Mouse (Mus musculus): ENCODE measurements around the gene Ssna1. TPM values are rescaled to one million over a fixed set of nuclear protein-coding genes. Genes with fewer than 3 reads are reported as not detected.
A peak's percentile ranks its signal among the peaks of the same experiment; 100 is the strongest.

Ssna1 gene
- polyA plus RNA-seq, 1 experiment from 2014 or later, result 259 TPM

DNA sequence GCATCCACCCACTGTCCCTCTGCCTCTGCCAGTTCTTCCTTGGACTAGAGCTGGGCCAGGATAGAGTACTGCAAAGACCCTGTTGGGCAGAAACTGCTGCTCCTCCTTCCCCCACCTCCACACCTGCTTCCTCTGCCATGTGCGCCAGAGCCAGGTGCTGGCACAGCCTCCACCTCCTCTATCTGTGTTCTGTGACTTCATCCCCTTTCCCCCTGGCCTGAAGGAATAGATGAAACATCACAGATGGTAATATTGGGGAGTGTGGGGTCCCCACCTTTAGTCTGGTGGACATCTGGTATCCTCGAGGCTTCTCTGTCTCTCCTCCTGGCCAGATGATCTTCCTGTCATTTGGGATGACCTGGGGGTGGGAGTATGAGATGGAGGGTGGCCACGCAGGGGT, 31.2 kb upstream of the Ssna1 start:
- 68% methylated on average over 3 of the region's 3 CpGs for WGBS
- peaks cover 67% of the 10 kb centered on the region for H3K27me3 ChIP-seq (ENCODE audit: insufficient read depth, poor library complexity, severe bottlenecking)

DNA sequence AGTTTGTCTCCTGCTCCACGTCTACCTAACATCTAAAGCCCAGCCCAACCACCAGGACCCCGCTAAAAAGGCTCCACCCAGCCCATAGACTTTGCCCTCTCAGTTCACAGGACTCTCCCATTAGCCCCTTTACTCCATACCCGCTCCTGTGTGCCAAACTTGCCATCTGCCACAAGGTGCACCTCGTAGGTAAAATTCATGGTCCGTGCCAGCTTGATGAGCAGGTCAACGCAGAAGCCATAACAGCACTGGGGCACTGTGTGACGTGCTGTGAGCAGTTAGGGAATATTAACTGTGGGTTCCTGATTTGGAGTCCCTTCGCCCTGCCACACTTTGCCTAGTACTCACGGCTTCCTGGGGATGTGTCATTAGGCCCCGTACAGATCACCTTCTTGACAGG, 25.8 kb upstream of the Ssna1 start:
- H3K9me3 ChIP-seq, result no peaks in the 10 kb centered on the region
- no peak overlapping the region for H3K27ac ChIP-seq
- DNase-seq (ENCODE audit: low spot score), result no peak
- H3K27me3 ChIP-seq (ENCODE audit: insufficient read depth, poor library complexity, severe bottlenecking), result peaks cover 64% of the 10 kb centered on the region
- no peaks in the 10 kb centered on the region for H3K36me3 ChIP-seq
- whole genome bisulfite sequencing, result 85% methylated on average over 10 of the region's 10 CpGs
- no peaks in the 10 kb centered on the region; the same call in 1 of the 2 replicates for H3K4me1 ChIP-seq (replicated peaks)
- no peak overlapping the region for H3K4me3 ChIP-seq

More for the DNA sequence above, 31.2 kb upstream of the Ssna1 start:
- peaks cover 17% of the 10 kb centered on the region for H3K4me1 ChIP-seq (replicated peaks)
- H3K9me3 ChIP-seq, result no peaks in the 10 kb centered on the region
- H3K4me3 ChIP-seq, result no peak overlapping the region
- no peak overlapping the region for H3K27ac ChIP-seq
- DNase-seq (ENCODE audit: low spot score), result no peak
- H3K36me3 ChIP-seq, result no peaks in the 10 kb centered on the region

DNA sequence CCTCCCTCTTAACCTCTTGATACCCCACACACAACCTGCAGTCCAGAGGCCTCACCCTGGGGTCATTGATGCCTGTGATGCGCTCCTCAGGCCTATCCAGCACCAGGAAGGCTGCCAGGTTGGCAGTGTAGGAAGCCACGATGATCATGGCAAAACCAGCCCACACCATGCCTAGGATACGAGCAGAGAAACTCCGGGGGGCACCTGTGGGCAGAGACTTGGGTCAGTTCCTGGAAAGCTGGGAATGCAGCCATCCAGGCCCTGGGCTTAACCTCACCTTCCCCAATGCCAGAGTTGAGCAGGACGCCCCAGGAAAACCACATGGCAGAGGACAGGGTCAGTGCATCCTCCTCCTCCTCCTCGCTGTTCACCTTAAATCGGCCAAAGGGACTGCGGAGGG, 24.9 kb upstream of the Ssna1 start:
- Histone ChIP-seq H3K27ac (no peak overlapping the region), H3K9me3 (no peaks in the 10 kb centered on the region), H3K4me3 (no peak overlapping the region), H3K36me3 (no peaks in the 10 kb centered on the region), H3K27me3 (ENCODE audit: insufficient read depth, poor library complexity, severe bottlenecking) (peaks cover 68% of the 10 kb centered on the region), H3K4me1 (replicated peaks) (peaks cover 7% of the 10 kb centered on the region)
- WGBS, result 77% methylated on average over 8 of the region's 8 CpGs
- no peak for DNase-seq (ENCODE audit: low spot score)

DNA sequence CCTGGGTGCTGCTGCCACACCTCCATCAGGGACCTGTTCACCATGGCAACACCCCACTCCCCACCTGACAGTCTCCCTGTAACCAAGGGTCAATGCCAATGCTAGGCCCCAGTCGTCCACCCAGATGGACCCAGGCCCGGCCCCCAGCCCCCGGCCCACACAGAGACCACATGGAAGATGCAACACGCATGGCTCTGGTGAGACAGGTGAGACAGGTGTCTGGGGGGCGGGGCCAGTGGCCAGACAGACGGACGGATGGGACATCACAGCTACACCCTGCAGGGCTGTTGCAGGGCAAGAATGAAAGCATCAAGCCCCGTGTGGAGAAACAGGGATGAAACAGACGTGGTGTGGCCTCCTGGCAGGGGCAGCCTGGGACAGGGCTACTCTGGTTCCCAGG, 21.5 kb upstream of the Ssna1 start:
- H3K9me3 ChIP-seq, result no peaks in the 10 kb centered on the region
- H3K4me3 ChIP-seq, result no peak overlapping the region
- peaks cover 94% of the 10 kb centered on the region for H3K27me3 ChIP-seq (ENCODE audit: insufficient read depth, poor library complexity, severe bottlenecking)
- 74% methylated on average over 9 of the region's 9 CpGs for WGBS
- no peak for DNase-seq (ENCODE audit: low spot score)
- H3K4me1 ChIP-seq (replicated peaks), result peaks cover 27% of the 10 kb centered on the region
- H3K36me3 ChIP-seq, result no peaks in the 10 kb centered on the region
- H3K27ac ChIP-seq, result no peak overlapping the region

DNA sequence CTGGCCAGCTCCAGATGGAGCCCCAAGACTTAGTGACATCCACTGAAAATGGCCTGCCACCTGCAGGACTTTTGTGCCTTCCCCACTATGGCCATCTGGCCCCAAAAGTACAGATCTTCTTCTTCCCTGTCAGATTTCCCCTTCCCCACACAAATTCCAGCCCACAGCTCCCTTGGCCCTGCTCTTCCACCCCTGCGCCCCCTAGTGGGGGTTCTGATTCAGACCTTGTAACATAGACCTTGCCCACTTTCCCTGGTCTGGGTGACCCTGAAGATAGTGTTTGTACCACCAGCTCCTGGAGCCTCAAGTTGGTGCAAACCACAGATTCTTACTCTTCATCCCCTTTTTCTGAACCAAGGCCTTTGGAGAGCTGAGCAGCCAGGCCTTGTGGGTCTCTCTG, 20.6 kb upstream of the Ssna1 start:
- H3K36me3 ChIP-seq, result no peaks in the 10 kb centered on the region
- DNase-seq (ENCODE audit: low spot score), result peak; percentile 83
- H3K27ac ChIP-seq, result peak overlapping the region; percentile 62; the same call in 1 of the 2 replicates
- H3K27me3 ChIP-seq (ENCODE audit: insufficient read depth, poor library complexity, severe bottlenecking), result peaks cover 97% of the 10 kb centered on the region
- peak overlapping the region; percentile 43; the same call in 1 of the 2 replicates for H3K4me3 ChIP-seq
- 0% methylated on average over 1 of the region's 1 CpGs for WGBS
- no peaks in the 10 kb centered on the region for H3K9me3 ChIP-seq
- peaks cover 27% of the 10 kb centered on the region for H3K4me1 ChIP-seq (replicated peaks)

- 7% methylated on average over 43 of the region's 43 CpGs for WGBS
- DNase-seq (ENCODE audit: low spot score), result peak; percentile 21
Observed at GRCm38 (mm10) chr2:25292054-25292544, 19.9 kb upstream of the Ssna1 start.

GRCm38 (mm10) chr2:25291184-25292053, 19.2 kb upstream of the Ssna1 start:
- H3K27me3 ChIP-seq (ENCODE audit: insufficient read depth, poor library complexity, severe bottlenecking), result peaks cover 92% of the 10 kb centered on the region
- H3K36me3 ChIP-seq, result peaks cover under 1% of the 10 kb centered on the region; the same call in 1 of the 2 replicates
- WGBS, result 6% methylated on average over 32 of the region's 32 CpGs
- H3K27ac ChIP-seq, result no peak overlapping the region
- peak; percentile 18 for DNase-seq (ENCODE audit: low spot score)
- H3K9me3 ChIP-seq, result no peaks in the 10 kb centered on the region
- H3K4me1 ChIP-seq (replicated peaks), result peaks cover 30% of the 10 kb centered on the region
- H3K4me3 ChIP-seq, result peak overlapping the region; percentile 43

More at GRCm38 (mm10) chr2:25292054-25292544, 19.9 kb upstream of the Ssna1 start:
- Histone ChIP-seq H3K27me3 (ENCODE audit: insufficient read depth, poor library complexity, severe bottlenecking) (peaks cover 97% of the 10 kb centered on the region), H3K36me3 (no peaks in the 10 kb centered on the region), H3K27ac (peak overlapping the region; percentile 62; the same call in 1 of the 2 replicates), H3K4me3 (peak overlapping the region; percentile 43), H3K9me3 (no peaks in the 10 kb centered on the region), H3K4me1 (replicated peaks) (peaks cover 28% of the 10 kb centered on the region)

DNA sequence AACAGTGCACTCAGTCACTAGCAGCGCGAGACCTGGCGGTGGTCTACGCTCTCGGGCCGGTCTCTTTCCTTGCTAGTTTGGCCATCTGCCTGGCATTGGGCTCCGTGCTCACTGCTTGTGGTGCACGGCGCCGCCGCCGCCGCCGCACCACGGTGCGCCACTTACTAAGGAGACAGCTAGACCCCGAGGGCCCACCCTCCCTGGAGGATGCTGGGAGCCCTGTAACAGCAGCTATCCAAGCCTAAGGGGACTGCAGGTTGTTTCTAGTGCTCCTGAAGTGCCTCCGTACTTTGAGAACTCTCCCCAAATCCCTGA, 18.5 kb upstream of the Ssna1 start:
- Histone ChIP-seq H3K4me1 (replicated peaks) (peaks cover 30% of the 10 kb centered on the region), H3K36me3 (peaks cover 7% of the 10 kb centered on the region), H3K4me3 (peak overlapping the region; percentile 29), H3K27ac (no peak overlapping the region), H3K9me3 (no peaks in the 10 kb centered on the region), H3K27me3 (ENCODE audit: insufficient read depth, poor library complexity, severe bottlenecking) (peaks cover 86% of the 10 kb centered on the region)
- WGBS, result under 1% methylated on average over 18 of the region's 18 CpGs
- DNase-seq (ENCODE audit: low spot score), result peak; percentile 16

DNA sequence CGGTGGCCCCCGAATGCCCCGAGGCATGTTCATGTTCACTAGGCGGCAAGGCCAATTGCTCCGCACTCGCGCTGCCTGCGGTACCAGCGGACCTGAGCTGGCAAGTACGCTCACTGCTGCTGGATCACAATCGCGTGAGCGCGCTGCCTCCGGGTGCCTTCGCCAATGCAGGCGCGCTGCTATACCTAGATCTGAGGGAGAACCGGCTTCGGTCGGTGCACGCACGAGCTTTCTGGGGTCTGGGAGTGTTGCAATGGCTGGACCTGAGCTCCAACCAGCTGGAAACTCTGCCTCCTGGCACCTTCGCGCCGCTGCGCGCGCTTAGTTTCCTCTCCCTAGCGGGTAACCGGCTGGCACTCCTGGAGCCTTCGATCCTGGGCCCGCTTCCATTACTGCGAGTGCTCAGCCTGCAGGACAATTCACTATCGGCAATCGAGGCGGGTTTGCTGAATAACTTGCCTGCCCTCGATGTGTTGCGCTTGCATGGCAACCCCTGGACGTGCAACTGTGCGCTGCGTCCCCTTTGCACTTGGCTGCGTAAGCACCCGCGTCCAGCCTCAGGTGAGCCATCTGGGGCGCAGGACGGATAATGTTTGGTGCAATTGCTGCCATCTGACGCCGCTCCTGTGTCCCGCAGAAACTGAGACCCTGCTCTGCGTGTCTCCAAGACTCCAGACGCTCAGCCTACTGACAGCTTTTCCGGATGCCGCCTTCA, 18.0 kb upstream of the Ssna1 start:
- Histone ChIP-seq H3K27me3 (ENCODE audit: insufficient read depth, poor library complexity, severe bottlenecking) (peaks cover 81% of the 10 kb centered on the region), H3K9me3 (no peaks in the 10 kb centered on the region), H3K4me3 (peak overlapping the region; percentile 29), H3K27ac (no peak overlapping the region), H3K4me1 (replicated peaks) (peaks cover 30% of the 10 kb centered on the region), H3K36me3 (peaks cover 12% of the 10 kb centered on the region)
- DNase-seq (ENCODE audit: low spot score), result peak; percentile 18
- 2% methylated on average over 54 of the region's 54 CpGs for WGBS

DNA sequence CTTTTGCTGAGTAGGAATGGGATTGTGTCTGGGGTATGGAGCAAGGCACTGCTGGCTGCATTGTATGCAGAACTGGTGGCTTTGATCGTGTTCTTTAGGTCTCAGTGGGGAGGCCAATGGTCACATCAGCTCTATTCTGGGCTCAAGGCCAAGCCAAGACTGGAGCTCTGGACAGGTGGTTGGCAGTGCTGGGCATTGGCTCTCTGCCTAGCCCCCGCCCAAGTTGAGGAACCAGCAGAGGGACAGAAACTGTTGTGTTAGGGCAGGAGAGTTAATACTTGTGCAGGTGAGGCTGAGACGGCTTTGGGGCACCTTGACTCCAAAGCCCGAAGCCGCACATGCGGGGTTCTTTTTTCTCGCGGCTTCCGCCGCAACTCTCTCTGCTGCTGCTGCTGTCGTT, 17.4 kb upstream of the Ssna1 start, which contains the start of gene Lrrc26:
TSS of gene Lrrc26 (plus strand) at position 265 of the 400 bp plus-strand sequence.
- DNase-seq (ENCODE audit: low spot score), result no peak
- Histone ChIP-seq H3K4me1 (replicated peaks) (peaks cover 30% of the 10 kb centered on the region), H3K27me3 (ENCODE audit: insufficient read depth, poor library complexity, severe bottlenecking) (peaks cover 77% of the 10 kb centered on the region), H3K36me3 (peaks cover 18% of the 10 kb centered on the region), H3K27ac (no peak within 1 kb of the TSS), H3K4me3 (peak within 1 kb of the TSS; percentile 29), H3K9me3 (no peaks in the 10 kb centered on the region)
- 18% methylated on average over 11 of the region's 11 CpGs for WGBS

DNA sequence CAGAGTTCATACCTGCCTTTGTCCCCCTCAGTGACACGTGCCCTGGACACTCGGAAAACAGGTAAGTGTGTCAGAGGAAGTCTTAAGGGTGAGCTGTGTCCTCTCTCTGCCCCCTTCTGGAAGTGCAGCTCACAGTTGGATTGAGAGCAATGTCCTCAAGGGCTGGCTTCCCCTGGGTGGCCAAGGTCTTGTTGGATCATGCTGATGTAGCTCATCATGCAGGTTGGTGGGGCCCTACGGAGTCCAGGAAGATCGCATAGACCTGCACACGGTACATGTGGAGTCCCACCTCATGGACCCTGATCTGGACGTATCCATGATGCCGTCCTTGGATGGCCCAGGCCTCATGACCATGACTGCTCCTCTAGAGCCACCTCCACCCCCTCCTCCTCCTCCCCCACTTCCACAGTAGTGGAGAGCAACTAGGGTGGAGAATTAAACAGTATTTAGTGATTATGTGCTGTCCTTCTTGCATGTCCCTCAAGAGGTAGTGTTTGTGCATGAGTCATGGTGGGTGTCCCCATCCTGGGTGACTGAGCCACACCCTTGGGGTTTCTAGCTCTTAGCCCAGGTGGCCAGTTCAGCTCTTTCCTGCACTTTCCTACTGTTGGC, 16.6 kb upstream of the Ssna1 start:
- no peak overlapping the region for H3K27ac ChIP-seq
- peaks cover 30% of the 10 kb centered on the region for H3K4me1 ChIP-seq (replicated peaks)
- H3K4me3 ChIP-seq, result no peak overlapping the region
- H3K9me3 ChIP-seq, result no peaks in the 10 kb centered on the region
- no peak for DNase-seq (ENCODE audit: low spot score)
- H3K36me3 ChIP-seq, result peaks cover 26% of the 10 kb centered on the region
- WGBS, result 87% methylated on average over 7 of the region's 7 CpGs
- H3K27me3 ChIP-seq (ENCODE audit: insufficient read depth, poor library complexity, severe bottlenecking), result peaks cover 69% of the 10 kb centered on the region

- H3K4me3 ChIP-seq, result no peak within 1 kb of the TSS
- peaks cover 30% of the 10 kb centered on the region for H3K4me1 ChIP-seq (replicated peaks)
- no peaks in the 10 kb centered on the region for H3K9me3 ChIP-seq
- H3K36me3 ChIP-seq, result peaks cover 34% of the 10 kb centered on the region
- H3K27ac ChIP-seq, result no peak within 1 kb of the TSS
- peaks cover 61% of the 10 kb centered on the region for H3K27me3 ChIP-seq (ENCODE audit: insufficient read depth, poor library complexity, severe bottlenecking)
- WGBS, result 85% methylated on average over 6 of the region's 6 CpGs
- DNase-seq (ENCODE audit: low spot score), result no peak
Observed at GRCm38 (mm10) chr2:25287927-25288649, 15.8 kb upstream of the Ssna1 start, which contains the start of gene Tmem210. Gene Tmem210 (plus strand): TSS chr2:25288145.

All from hindbrain, embryonic 10.5 days (tissue).